Mouse (Mus musculus) MEL (cell line): Measurements from ENCODE around the gene Cacna1c. TPM values are rescaled to one million over a fixed set of nuclear protein-coding genes. Genes with fewer than 3 reads are reported as not detected.

ENCODE experiments used
- DNase-seq: peaks from one replicate; pipeline ENCODE4 v3.0.0; 2011; ENCODE audit warnings: low read depth, low spot score
- H3K27ac ChIP-seq: 2 replicates; pipeline ENCODE4 v1.5.1; 2012; ENCODE audit warnings: low read depth, mild to moderate bottlenecking, control low read depth, low read length, moderate library complexity; ENCODE audit not compliant: control insufficient read depth
- H3K27me3 ChIP-seq, 2 experiments: fragments of 150-350 bp in 1 of 2; sonication (generic) in 1 of 2; 2 replicates each; pipeline ENCODE4 v1.6.1; 2012; ENCODE audit warnings: low read length in 2 of 2, mild to moderate bottlenecking in 2 of 2, improper control_type of control experiment in 1 of 2, moderate library complexity in 1 of 2; ENCODE audit not compliant: insufficient read depth in 2 of 2, control insufficient read depth in 1 of 2
- H3K36me3 ChIP-seq, 2 experiments: 2 replicates each; pipeline ENCODE4 v1.6.1; 2012 to 2014; ENCODE audit warnings: low read length in 2 of 2, improper control_type of control experiment in 1 of 2, inconsistent platforms in 1 of 2, mild to moderate bottlenecking in 1 of 2; ENCODE audit not compliant: insufficient read depth in 2 of 2, control insufficient read depth in 1 of 2
- H3K4me1 ChIP-seq, 2 experiments: fragments of 150-350 bp in 1 of 2; sonication (generic) in 1 of 2; 2 replicates each; pipeline ENCODE4 v1.6.1; 2012; ENCODE audit warnings: low read length in 2 of 2, improper control_type of control experiment in 1 of 2, mild to moderate bottlenecking in 1 of 2; ENCODE audit not compliant: insufficient read depth in 2 of 2, control insufficient read depth in 1 of 2
- H3K4me3 ChIP-seq, 2 experiments: fragments of 150-350 bp in 1 of 2; sonication (generic) in 1 of 2; 2 replicates each; pipeline ENCODE4 v1.5.1; 2012; ENCODE audit warnings: low read depth in 2 of 2, low read length in 2 of 2, mild to moderate bottlenecking in 2 of 2, moderate library complexity in 2 of 2, control low read depth in 1 of 2, improper control_type of control experiment in 1 of 2; ENCODE audit not compliant: control insufficient read depth in 1 of 2, insufficient read depth in 1 of 2
- H3K79me2 ChIP-seq: 2 replicates; pipeline ENCODE4 v1.6.1; 2012; ENCODE audit warnings: mild to moderate bottlenecking, low read length, moderate library complexity; ENCODE audit not compliant: control insufficient read depth, poor library complexity, insufficient read depth
- H3K9ac ChIP-seq: 2 replicates; pipeline ENCODE4 v1.6.1; 2012; ENCODE audit warnings: low read depth, mild to moderate bottlenecking, control low read depth, low read length, moderate library complexity; ENCODE audit not compliant: control insufficient read depth, poor library complexity, severe bottlenecking
- H3K9me3 ChIP-seq: fragments of 150-350 bp; sonication (generic); replicated peaks from 2 replicates; pipeline ENCODE4 v1.6.1; 2012; ENCODE audit warnings: mild to moderate bottlenecking, low read length, improper control_type of control experiment, moderate library complexity; ENCODE audit not compliant: insufficient read depth
- CHD1 ChIP-seq: IDR thresholded peaks from 2 replicates; pipeline ENCODE4 v1.6.1; 2012; ENCODE audit warnings: low read depth, mild to moderate bottlenecking, inconsistent platforms, low read length, improper control_type of control experiment
- EP300 ChIP-seq, 2 experiments: IDR thresholded peaks; 2 replicates each; pipeline ENCODE4 v1.6.1; 2011; ENCODE audit warnings: improper control_type of control experiment in 2 of 2, low read length in 2 of 2, low read depth in 1 of 2, mild to moderate bottlenecking in 1 of 2
- GATA1 ChIP-seq: IDR thresholded peaks from 2 replicates; pipeline ENCODE4 v1.6.1; 2011; ENCODE audit warnings: low read depth, low read length, improper control_type of control experiment
- HCFC1 ChIP-seq: IDR thresholded peaks from 2 replicates; pipeline ENCODE4 v1.6.1; 2012; ENCODE audit warnings: low read depth, mild to moderate bottlenecking, inconsistent platforms, low read length, improper control_type of control experiment, moderate library complexity
- JUND ChIP-seq: IDR thresholded peaks from 2 replicates; pipeline ENCODE4 v1.6.1; 2011; ENCODE audit warnings: low read depth, mild to moderate bottlenecking, improper control_type of control experiment, low read length
- KAT2A ChIP-seq: conservative IDR thresholded peaks from 2 replicates; pipeline ENCODE4 v1.6.1; 2012; ENCODE audit warnings: low read depth, low read length, improper control_type of control experiment, inconsistent platforms
- MAZ ChIP-seq: IDR thresholded peaks from 2 replicates; pipeline ENCODE4 v1.6.1; 2012; ENCODE audit warnings: low read depth, mild to moderate bottlenecking, inconsistent platforms, low read length, improper control_type of control experiment
- NELFE ChIP-seq: IDR thresholded peaks from 2 replicates; pipeline ENCODE4 v1.6.1; 2011; ENCODE audit warnings: low read depth, low read length, improper control_type of control experiment
- POLR2A ChIP-seq, 2 experiments: IDR thresholded peaks; 2 replicates each; pipeline ENCODE4 v1.6.1; 2011 to 2012; ENCODE audit warnings: low read length in 2 of 2, mild to moderate bottlenecking in 2 of 2, control low read depth in 1 of 2, improper control_type of control experiment in 1 of 2, low read depth in 1 of 2, moderate library complexity in 1 of 2; ENCODE audit not compliant: control insufficient read depth in 1 of 2, insufficient read depth in 1 of 2, poor library complexity in 1 of 2
- RAD21 ChIP-seq: IDR thresholded peaks from 2 replicates; pipeline ENCODE4 v1.6.1; 2011; ENCODE audit warnings: mild to moderate bottlenecking, low read depth, low read length, improper control_type of control experiment
- SIN3A ChIP-seq: IDR thresholded peaks from 2 replicates; pipeline ENCODE4 v1.6.1; 2012; ENCODE audit warnings: low read length, improper control_type of control experiment, inconsistent platforms
- SMC3 ChIP-seq: IDR thresholded peaks from 2 replicates; pipeline ENCODE4 v1.6.1; 2011; ENCODE audit warnings: low read depth, low read length, improper control_type of control experiment
- TBP ChIP-seq: IDR thresholded peaks from 2 replicates; pipeline ENCODE4 v1.8.0; 2011; ENCODE audit warnings: low read depth, low read length, improper control_type of control experiment
- USF1 ChIP-seq: IDR thresholded peaks from 2 replicates; pipeline ENCODE4 v1.6.1; 2014; ENCODE audit warnings: low read depth, mild to moderate bottlenecking, inconsistent platforms, low read length, improper control_type of control experiment, moderate library complexity
- USF2 ChIP-seq, 2 experiments: IDR thresholded peaks; 2 replicates each; pipeline ENCODE4 v1.6.1; 2011 to 2012; ENCODE audit warnings: improper control_type of control experiment in 2 of 2, low read length in 2 of 2, borderline replicate concordance in 1 of 2, inconsistent platforms in 1 of 2, low read depth in 1 of 2, mild to moderate bottlenecking in 1 of 2; ENCODE audit not compliant: insufficient read depth in 1 of 2
- ZKSCAN1 ChIP-seq: IDR thresholded peaks from 2 replicates; pipeline ENCODE4 v1.6.1; 2012; ENCODE audit warnings: low read depth, mild to moderate bottlenecking, inconsistent platforms, low read length, improper control_type of control experiment, moderate library complexity
- polyA plus RNA-seq, 2 experiments: library from polyadenylated mRNA; stranded (reverse) in 1 of 2; unstranded in 1 of 2; fragments of >175 nt in 1 of 2; fragments of >200 nt in 1 of 2; gene quantifications; 2 replicates each; pipeline versions ENCODE4 v1.2.1 to v1.2.4; 2012; ENCODE audit warnings: low replicate concordance in 2 of 2, low read depth in 1 of 2; ENCODE audit not compliant: insufficient read length in 2 of 2, insufficient read depth in 1 of 2, missing spikeins in 1 of 2
- total RNA-seq: library from RNA; depleted of rRNA; stranded (reverse); fragments of 300-350 nt; gene quantifications from 2 replicates; pipeline ENCODE4 v1.2.3, GENCODE M21; 2012

Gene Cacna1c
- total and polyA plus RNA-seq, 3 experiments, result 3.4 to 4.4 TPM; not detected in 1

- no peaks in the 10 kb centered on the region for H3K79me2 ChIP-seq
- TF ChIP-seq SIN3A (no peak), HCFC1 (no peak), RAD21 (no peak)
- TF ChIP-seq, all 39 proteins: peak for 0
- Histone ChIP-seq H3K4me1 (peaks cover 0 to 6% of the 10 kb centered on the region in 2 experiments; a peak in 2 of 4 replicates), H3K9me3 (no peaks in the 10 kb centered on the region), H3K9ac (no peak overlapping the region), H3K27ac (no peak overlapping the region), H3K4me3 (no peak overlapping the region), H3K36me3 (peaks cover 0 to 4% of the 10 kb centered on the region in 2 experiments; a peak in 2 of 4 replicates), H3K27me3 (peaks cover 0 to 2% of the 10 kb centered on the region in 2 experiments; a peak in 1 of 4 replicates)
- DNase-seq, result no peak
Measured at GRCm38 (mm10) chr6:118851086-118851485, 345.1 kb downstream of the Cacna1c start.

GRCm38 (mm10) chr6:118848640-118849039 lies 347.6 kb downstream of the Cacna1c start:
- Histone ChIP-seq H3K4me3 (no peak overlapping the region), H3K27me3 (no peaks in the 10 kb centered on the region), H3K9ac (no peak overlapping the region), H3K9me3 (no peaks in the 10 kb centered on the region), H3K79me2 (no peaks in the 10 kb centered on the region)
- no peak for TF ChIP-seq SMC3
- TF ChIP-seq USF1, result no peak
- TF ChIP-seq RAD21, result peak; percentile 11
- TF ChIP-seq, all 39 proteins: peak for 1
- H3K36me3 ChIP-seq, result peaks cover 0 to 4% of the 10 kb centered on the region in 2 experiments; a peak in 2 of 4 replicates
- no peak overlapping the region for H3K27ac ChIP-seq
- peaks cover 3 to 14% of the 10 kb centered on the region in 2 experiments for H3K4me1 ChIP-seq
- DNase-seq, result no peak

DNA sequence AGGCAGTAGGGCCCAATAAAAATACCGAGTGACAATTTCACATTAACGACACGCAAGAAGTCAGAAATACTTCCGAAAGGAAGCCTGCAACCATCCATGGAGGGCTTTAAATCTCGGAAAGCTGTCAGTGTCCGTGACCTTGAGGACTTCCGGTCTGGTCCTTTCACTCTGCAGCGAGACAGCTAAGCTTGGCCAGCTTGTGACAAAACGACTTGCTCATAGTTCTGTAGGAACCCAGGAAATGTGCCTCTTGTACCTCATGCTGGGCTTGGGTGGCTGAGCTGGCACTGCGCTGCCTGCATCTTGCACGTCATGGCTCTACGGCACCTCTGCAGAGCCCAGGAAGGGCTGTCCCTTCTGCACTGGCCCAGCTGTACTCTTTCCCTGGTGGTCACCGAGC lies 348.5 kb downstream of the Cacna1c start:
- no peak for DNase-seq
- H3K4me3 ChIP-seq, result no peak overlapping the region
- H3K27me3 ChIP-seq, result no peaks in the 10 kb centered on the region
- no peaks in the 10 kb centered on the region for H3K9me3 ChIP-seq
- no peak overlapping the region for H3K27ac ChIP-seq
- H3K4me1 ChIP-seq, result peaks cover 3 to 14% of the 10 kb centered on the region in 2 experiments
- H3K79me2 ChIP-seq, result no peaks in the 10 kb centered on the region
- no peak for TF ChIP-seq TBP
- TF ChIP-seq GATA1, result no peak
- no peak for TF ChIP-seq JUND
- TF ChIP-seq ZKSCAN1, result no peak
- no peak for TF ChIP-seq EP300 (IDR thresholded peaks at IDR 0.05; ENCODE audit: low read depth in 1 of 2, low read length in 2 of 2)
- no peak for TF ChIP-seq KAT2A
- no peak for TF ChIP-seq USF2 (IDR thresholded peaks at IDR 0.05; ENCODE audit: borderline replicate concordance in 1 of 2, insufficient read depth in 1 of 2, low read depth in 1 of 2, low read length in 2 of 2)
- no peak for TF ChIP-seq NELFE
- no peak for TF ChIP-seq CHD1
- no peak for TF ChIP-seq POLR2A (IDR thresholded peaks at IDR 0.05; ENCODE audit: control insufficient read depth in 1 of 2, insufficient read depth in 1 of 2, low read depth in 1 of 2, low read length in 2 of 2, poor library complexity in 1 of 2)
- TF ChIP-seq MAZ, result no peak
- H3K36me3 ChIP-seq, result peaks cover 0 to 4% of the 10 kb centered on the region in 2 experiments; a peak in 2 of 4 replicates
- no peak overlapping the region for H3K9ac ChIP-seq
